Mouse (Mus musculus) right cerebral cortex, adult 2 months (tissue): ENCODE measurements around the gene Pnpla2.
"Not testable (repeated sequence)": the region's sequence is repeated elsewhere in the genome, so short reads cannot be mapped to it uniquely, and the experiment has no call there.

Source experiments
- DNase-seq, 2 experiments: peaks; one replicate each; pipeline ENCODE4 v3.0.0; 2021 to 2022; ENCODE audit warnings: low spot score in 2 of 2

Gene Pnpla2

DNA sequence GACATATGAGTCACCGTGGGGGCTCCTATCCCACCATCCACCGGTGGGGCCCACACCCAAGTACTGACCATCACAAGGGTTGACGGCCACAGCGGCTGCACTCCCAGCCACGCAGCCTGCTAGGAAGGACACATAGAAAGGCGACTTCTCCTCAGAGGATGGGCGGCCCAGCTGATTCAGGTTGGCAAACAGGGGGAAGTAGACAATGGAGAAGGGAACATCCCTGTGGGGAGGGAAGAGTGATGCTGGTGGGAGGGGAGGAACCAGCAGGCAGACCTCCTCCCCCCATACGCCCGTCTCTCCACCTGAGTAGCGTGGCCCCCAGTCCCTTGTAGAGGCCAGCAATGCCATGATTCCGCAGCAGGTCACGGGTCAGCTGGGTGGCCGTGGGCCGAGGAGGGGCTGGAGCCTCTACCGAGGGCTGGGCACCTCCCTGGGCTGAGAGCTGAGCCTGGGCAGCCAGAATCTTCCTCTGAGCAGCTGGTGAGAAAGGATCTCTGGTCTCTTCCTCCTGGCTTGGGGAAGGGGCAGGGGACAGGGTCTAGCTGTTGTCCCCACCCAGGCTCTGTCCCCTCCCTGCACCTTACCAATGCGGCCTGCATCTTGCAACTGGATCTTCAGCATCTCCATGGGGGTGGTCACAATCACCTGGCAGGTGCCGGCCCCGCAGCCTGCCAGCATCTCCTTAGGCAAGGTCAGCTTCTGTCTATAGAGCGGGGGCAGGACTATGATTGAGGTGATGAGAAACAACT lies 23.4 kb upstream of the Pnpla2 start:
- no peak for DNase-seq

DNA sequence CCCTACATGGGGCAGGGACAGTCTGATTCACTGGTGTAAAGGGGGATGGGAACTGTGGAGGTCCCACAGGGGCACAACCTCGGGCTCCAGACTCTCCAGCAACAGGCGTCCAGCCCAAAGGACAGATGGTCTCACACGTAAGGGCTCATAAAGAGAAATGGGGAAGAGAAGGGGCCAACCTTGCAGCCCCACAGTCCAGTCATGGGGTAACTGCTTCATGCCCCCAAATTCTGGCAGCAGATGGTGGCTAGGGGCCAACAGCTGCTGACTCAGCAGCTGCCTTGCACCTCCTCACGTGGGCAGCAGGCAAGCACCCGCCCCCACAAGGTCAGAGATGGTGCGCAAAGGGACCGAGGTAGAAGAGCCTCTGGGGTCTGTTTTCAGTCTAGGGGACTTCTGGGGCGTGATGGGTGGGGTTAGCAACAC lies 22.8 kb upstream of the Pnpla2 start:
- no peak for DNase-seq

DNA sequence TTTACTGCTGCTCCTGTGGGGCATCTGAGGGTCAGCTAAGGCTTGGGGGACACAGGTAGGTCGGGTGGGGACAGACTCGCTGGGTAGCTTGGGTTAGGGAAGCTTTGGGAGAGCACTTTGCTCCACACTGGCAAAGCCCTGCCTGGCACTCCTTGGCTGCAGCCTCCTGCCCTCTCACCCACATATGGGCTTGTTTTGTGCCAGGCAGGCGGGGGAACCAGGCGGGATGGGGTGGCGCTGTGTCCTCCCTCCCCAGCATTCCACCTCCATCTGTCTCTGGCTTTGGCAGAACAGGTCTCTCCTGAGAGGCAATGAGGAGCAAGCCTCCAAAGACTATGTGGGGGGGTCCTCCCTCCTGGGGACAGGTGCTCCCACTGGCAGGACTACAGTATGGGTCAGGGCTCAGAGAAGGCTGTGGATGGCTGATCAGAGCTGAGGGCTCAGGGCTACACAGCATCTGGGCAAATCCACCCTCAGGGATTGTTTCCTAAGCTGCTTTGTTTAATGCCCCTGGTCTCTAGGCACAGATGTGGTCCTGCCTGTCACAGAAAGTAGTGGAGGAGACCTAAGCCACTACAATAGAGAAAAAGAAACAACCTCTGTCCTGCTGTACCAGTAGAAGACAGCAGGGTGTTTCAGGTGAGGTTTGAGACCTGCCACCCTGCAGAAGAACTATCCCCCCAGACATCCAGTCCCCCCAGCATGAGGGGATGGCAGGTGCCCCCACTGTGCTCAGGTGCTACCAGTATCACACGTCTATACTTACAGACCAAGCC lies 22.1 kb upstream of the Pnpla2 start:
- DNase-seq, result no peak

DNA sequence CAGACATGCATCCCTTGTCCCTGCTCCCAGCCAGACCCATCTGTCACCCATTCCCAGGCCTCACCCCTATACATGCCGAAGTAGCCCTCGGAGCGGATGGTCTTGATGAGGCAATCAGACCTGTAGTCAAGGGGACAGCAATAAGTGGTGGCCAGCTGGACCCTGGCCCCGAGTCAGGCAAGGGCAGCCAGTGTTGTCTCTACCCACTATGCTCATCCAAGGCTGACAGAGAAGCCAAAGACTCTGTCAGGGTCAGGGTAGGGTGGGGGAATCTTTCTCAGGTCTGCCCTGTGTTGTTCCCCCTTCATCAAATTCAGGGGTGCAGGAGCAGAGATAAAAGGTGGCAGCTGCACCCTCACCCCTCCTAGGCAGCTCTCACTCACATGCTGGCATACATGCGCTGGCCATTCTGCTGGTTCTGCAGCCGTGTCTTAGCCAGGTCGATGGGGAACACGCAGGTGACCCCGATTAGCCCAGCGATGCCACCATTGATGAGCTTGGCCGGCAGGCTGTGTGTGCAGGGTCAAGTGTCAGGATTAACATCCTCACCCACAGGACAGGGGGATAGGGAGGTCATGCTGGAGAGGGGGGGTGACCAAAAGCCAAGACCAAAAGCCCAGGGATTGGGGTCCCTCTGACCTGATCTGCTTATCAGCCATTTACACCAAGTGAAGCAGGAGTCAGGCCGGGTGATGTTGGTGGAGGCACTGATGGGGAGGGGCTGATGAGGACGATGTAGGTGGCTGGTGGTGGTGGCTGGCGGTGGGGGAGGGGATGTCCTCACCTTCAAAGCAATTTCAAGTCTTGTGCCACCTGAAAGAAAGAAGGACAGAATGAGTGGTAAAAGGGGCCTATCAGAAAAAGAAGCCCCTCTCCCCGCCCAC lies 21.2 kb upstream of the Pnpla2 start:
- no peak for DNase-seq

DNA sequence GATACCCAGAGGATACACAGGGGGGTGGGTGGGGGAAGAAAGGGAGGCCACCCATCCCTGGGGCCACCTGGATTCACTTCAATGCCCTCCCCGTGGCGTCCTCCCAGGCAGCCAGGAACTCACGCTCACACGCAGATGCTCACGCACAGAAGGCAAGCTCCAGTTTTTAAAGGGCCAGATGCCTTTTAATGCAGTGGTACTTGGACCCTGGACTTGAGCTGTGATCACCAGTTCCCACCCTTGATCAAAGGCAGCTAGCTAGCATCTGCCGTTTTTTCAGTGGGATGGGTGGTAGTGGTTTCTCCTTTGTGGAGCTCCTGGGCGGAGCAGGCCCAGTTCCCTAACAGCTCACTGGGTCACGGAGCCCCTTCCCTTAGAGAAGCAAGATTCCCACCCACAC lies 20.5 kb upstream of the Pnpla2 start:
- DNase-seq, result peak; percentile 70 to 84

DNA sequence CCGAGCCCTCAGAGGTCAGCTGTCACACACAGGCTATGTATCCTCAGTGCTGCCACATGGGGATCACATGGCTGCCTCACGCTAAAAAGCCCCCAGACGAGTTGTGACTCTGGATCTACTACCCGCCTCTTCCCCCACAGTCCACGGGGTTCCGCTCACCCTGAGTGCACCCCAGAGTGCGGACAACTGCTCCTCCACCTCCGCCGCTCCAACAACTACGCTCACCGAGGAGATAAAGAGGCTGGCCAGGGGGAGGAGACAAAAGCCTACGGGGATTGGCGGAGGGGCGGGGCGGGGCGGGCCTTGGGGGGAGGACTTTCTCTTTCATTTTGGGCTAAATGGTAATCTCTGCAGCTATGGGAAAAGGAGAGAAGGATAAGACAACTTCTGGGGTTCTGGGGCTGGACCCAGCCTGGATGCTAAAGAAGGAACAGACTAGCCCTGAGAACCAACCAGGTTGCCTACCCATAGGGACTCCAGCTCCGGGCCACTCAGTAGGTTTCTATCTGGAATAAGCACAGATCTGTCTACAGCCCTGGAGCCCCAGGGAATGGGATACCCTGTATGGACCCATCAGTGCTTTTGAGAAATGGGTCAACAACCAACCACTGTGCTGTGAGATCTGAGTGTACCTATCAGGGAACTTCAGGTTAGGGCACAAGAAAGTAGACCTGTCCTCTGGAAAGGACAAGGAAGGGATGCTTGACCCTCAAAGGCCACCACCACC lies 19.7 kb upstream of the Pnpla2 start:
- peak; percentile 58 for DNase-seq

DNA sequence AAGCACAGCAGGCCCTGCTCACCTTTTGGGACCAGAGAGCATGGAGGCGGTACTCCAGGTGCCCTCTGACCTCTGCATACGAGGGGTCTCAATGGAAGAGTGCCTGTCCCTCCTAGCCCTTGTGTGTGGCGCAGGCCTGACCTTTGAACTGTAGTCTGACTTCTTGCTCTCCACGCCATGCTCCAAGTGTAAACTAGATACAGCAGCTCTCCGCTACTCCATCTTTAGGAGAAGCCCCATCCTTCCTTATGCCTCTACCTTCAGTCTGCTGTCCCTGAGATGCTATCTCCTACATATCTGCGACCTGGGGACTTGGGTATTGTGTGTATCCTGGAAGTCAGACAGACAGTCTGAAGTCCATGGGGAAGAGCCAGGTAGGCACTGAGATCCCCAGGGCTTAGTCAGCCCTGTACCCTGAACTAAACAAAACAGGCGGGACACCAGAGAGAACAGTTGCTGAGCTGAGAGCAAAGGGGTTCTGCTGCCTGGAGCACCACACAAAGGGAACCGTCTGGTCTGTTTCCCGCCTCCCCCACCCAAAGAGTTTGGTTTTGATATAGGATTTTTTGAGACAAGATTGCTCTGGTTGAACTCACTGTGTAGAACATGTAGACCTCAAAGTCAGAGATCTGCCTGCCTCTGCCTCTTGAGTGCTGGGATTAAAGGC lies 19.0 kb upstream of the Pnpla2 start:
- no peak for DNase-seq

DNA sequence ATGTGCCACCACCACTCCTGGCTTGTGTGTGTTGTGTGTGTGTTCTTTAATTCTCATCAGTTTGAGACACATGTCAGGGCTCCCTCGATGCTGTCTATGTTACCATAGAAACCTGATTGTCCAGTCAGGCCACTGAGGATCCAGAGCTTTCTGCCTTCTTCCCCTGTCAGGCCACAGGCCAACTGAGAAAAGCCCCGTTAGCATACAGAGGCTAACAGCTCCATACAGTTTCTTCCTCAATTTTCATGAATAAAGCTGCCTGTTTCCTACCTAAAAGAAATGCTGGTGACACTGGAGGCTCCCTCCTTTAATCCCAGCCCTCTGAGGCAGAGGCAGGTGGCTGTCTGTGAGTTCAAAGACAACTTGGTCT lies 18.5 kb upstream of the Pnpla2 start:
- DNase-seq, result no peak

DNA sequence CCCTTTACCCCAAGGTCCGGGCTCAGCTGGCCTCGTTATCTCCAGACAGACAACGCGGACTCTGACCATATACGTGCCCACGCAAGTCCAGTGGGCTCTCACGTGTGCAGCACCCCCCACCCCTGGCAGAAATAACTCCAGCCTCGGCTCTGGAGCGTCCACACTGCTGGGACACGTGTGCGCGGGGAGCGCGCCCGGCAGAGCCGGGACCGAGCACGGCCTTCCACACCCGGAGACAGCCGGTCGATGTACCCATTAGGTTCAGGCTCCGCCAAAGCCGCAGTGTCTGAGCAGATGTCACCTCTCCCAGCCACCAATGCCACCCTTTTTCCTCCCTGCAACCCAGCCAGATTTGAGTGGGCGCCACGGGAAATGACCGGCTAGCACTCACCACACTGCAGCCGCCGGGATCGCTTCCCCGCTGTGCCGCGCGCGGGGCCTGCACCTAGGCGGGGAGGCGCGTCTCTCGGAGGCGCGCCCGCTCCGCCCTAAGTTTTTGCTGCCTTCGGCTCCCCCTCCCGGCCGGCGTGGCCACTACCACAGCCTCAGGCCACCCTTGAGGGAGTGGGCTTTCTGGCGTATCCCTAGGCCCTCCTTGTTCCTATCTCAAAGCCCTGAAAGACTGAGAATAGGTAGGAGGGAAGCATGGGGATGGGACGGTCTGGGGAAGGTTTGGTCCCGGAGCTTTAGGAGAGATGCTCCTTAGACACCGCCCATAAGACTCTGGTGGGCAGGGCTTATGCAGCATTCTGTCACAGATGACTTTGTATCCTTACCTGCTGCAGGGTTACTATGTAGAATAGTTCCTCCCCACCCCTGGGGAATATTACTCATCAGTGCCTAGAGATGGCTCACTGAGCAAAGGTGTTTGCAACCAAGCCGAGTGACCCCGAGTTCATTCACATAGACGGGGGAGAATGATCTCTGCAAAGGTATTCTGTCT lies 17.5 kb upstream of the Pnpla2 start, which contains the start of gene Slc25a22:
Gene Slc25a22, minus strand, starts transcription at position 715 of the 943 bp plus-strand sequence.
- peak; percentile 81 to 88 for DNase-seq

DNA sequence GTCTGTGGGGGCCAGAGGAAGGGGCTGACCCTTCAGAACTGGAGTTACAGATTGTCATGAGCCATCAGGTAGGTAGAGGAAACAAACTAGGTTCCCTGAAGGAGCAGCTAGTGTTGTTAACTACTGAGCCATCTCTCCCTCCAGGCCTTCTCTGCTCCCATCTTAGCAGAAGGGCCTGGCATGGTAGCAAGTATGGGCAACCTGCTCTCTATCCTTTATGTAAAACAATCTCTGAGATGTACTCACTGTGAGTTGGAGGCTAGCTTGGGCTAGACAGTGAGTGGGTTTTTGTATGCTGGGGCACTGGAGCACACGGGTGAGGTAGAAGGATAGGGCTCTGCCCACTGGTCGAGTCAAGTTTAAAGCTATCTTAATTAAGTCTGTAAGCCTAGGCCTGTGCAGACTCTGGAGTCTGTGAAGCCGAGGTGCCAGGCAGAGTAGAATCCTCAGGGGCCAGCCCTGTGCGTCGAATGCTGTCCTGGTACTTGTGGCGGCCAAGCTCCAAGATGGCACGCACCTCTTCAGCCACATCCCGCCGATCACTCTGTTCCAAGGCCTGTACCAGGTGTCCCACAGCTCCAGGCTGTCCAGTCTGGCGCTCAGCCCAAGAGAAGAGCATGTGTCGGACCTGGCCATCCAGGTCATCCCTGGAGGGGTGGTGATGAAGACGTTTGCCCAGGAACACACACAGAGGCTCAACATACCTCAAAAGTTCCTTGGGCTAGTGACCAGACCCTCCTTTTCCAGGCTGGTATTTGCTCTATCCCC lies 16.6 kb upstream of the Pnpla2 start:
- no peak for DNase-seq

DNA sequence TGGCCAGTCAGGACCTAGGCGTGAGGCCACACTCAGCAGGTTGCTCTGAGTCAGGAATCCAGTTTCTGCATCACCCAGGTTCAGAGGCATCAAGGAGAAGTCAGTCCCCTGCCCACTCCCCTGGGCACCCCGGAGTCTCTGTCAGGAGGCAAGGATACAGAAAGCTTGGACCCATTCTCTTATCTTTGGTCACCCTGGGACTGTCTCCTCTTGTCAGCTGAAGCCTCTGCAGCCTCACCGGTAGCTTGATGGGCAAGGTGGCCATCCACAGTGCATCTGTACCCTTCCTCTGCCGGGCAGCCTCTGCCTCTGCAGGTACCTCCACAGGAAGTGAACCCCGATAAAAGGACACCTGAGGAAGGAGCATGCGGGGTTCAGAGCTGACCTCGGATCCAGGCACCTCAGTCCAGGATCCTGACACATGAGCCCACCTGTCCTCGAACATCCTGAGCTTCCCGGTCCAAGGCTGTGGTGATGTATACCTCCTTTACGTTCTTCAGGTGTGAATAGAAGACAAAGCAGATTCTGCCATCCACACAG lies 15.8 kb upstream of the Pnpla2 start:
- no peak for DNase-seq

DNA sequence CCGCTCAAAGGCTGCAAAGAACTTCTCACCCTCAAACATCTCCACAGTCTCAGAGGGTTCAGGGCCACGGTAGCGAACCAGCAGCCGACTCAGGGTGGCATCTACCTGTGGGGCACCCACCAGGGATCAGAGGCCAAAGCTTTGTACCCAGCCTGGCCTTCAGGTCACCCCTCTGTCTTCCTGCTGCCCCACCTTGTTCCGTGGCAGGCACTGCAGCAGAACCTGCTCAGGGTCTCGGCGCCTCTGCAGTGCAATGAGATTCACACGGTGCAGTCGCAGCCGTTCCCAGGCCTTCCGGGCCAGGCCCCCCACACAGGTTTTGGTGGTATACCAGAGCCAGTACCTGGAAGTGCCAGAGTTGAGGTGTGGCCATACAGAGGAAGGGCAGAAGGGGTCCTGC lies 15.2 kb upstream of the Pnpla2 start:
- no peak for DNase-seq

DNA sequence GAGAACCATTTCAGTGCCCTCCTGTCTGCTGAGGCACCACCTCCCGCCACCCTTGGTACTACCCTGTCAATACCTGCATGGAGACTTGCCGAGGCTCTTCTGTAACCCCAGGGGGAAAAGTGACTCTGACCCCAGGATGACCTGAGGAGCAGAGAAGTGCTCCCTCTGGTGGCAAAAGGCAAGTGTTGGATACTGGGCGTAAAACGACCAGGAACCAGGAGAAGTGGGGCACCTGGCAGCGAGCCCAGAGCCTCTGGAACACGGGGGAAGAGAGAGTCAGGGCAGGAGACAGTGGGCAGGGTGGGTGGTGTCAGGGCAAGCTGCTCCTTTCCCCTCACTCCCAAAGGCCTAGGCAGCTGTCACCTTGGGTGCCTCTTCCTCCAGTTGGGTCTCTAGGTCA lies 14.4 kb upstream of the Pnpla2 start:
- DNase-seq, result peak in 1 of 2 experiments; percentile 60

DNA sequence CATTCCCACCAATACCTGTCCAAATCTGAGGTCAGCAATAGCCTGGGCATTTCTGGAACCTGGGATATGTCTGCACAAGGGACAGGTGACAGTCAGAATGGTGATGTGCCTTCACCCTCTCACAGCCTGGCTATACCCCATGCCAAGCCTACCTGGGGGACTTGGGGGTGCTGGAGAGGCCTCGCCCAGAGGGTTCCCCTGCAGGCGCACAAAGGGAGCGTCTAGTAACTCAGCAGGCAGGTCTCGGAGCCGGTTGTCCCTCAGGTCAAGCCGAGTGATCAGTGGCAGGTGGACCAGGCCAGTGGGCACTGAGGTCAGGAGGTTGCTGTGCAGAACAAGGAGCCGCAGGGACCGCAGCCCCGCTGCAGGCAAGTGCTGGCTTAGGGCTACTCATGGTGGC lies 13.5 kb upstream of the Pnpla2 start:
- no peak for DNase-seq

DNA sequence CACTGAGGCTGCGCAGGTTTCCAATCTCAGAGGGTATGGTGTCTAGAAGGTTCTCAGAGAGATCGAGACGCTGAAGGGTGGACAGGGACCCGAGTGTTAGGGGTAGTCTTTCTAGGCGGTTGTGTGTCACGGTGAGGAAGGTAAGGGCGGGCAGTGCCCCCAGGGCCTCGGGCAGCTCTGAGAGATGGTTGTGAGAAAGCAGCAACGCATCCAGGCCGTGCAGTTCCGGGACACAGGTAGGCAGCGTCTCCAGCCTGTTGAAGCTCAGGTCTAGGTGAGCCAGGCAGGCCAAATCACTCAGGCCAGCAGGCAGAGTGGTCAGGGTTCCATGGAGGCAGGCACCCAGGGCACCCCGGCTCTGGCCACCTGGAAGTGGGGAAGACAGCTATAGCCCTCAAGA lies 12.8 kb upstream of the Pnpla2 start:
- no peak for DNase-seq

DNA sequence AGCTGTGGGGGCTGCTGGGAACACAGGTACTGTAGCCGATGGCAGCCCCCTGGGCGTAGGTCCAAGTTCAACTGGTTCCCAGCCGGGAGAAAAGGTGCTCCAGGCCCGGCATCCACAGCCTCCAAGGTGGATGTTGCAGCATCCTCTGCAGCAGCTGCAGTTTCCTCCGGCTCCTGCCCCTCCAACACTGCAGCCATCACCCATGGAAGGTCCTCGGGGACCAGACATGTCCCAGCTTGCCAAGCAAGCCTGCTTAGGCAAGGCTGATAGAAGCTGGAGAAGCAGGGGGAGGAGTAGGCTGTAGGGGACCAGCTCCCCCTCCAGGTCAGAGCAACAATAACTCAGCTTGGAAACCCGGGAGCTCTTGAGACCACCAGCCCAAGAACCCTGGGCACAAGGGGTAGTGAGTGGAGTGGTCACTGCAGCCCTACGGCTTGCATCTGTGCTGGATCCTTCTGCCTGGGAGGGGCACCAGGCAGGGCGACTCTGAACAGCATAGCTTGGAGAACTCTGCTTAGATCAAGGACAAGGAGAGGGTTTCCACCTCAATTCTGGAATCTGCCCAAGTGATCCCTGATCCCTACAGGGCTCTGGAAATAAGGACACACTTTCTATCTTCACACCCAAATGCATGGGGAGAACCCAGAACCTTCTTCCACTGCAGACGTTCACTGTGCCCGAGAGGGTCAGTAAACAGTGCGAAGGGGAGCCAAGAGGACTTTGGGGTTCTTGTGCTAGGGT lies 11.7 kb upstream of the Pnpla2 start:
- DNase-seq, result no peak

DNA sequence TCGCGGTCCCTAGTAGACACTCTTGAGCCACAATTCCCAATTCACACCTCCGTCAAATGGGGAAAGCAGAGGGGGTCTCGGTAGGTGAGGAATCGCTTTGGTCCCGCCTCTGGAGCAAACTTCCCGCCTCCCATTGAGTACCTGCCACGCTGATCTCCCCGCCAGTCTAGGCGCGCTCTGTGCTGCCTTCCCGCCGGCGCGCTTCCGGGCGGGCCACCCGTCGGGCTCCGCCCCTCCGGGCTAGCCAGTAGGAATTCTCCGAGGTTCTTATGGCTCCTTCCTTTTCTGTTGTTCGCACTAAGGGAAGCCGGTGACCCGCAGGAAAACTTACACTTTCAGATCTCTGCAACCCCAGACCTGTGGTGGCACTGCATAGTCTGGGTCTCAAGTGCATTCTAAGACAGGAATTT lies 11.2 kb upstream of the Pnpla2 start, which contains the start of gene Pidd1:
Gene Pidd1, minus strand, starts transcription at position 198 of the 410 bp plus-strand sequence.
- no peak for DNase-seq

DNA sequence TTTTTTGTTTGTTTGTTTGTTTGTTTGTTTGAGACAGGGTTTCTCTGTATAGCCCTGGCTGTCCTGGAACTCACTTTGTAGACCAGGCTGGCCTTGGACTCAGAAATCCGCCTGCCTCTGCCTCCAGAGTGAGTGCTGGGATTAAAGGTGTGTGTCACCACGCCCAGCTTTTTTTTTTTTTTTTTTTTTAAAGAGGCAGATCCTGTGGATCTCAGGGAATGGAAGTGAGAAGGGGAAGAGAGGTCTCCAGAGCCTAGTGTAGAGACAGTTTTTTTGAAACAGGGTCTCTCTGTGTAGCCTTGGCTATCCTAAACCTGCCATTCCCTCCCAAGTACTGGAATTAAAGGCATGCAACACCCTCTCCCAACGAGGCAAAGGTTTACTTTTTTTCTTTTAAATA lies 8.6 kb upstream of the Pnpla2 start:
- DNase-seq, result not testable (repeated sequence)
